Mouse (Mus musculus): ENCODE measurements around the gene Srsf6.

DNA sequence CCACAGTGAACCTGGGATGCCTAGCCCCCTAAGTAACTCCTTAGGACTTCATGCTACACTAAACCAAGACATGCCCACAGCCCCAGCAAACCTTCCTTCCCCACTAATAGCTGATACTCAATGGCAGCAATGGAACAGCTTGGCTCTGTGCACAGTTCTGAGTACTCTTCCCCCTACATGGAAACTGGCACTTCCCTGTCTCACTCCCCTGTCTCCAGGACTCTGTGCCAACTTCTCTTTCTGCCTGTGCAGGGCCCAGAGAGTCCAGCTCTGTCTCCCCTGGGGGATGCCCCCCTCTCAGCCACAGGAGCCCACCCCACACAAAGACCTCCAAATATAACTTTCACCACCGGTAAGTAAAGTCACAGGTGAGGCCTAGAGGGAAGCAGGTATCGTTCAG is 35.4 kb downstream of the Srsf6 start:
- TF ChIP-seq ZNF384 (IDR thresholded peaks at IDR 0.05; ENCODE audit: low read depth, low read length) (no peak), CHD2 (IDR thresholded peaks at IDR 0.05; ENCODE audit: low read depth, low read length) (no peak), MAFK (IDR thresholded peaks at IDR 0.05; ENCODE audit: insufficient read depth, low read depth, low read length) (no peak), ZC3H11A (IDR thresholded peaks at IDR 0.05; ENCODE audit: borderline replicate concordance, low read depth, low read length) (no peak)

All from ES-E14 (cell line).